Mouse (Mus musculus) regulatory T cell (primary cell): ENCODE results near the gene Ago1.

Experiments
- in situ Hi-C: fragments of 300-600 bp; cut with MboI, MseI; formaldehyde crosslinking; loops from one replicate; pipeline ENCODE4 v1.15.1; 2025; ENCODE audit warnings: high pct_unique_total_duplicates

Ago1 gene

GRCm38 (mm10) chr4:126468285-126468901 lies at the start of gene Ago1:
TSS of gene Ago1 (minus strand) at chr4:126468583.
- in situ Hi-C loops, result no loop called here

DNA sequence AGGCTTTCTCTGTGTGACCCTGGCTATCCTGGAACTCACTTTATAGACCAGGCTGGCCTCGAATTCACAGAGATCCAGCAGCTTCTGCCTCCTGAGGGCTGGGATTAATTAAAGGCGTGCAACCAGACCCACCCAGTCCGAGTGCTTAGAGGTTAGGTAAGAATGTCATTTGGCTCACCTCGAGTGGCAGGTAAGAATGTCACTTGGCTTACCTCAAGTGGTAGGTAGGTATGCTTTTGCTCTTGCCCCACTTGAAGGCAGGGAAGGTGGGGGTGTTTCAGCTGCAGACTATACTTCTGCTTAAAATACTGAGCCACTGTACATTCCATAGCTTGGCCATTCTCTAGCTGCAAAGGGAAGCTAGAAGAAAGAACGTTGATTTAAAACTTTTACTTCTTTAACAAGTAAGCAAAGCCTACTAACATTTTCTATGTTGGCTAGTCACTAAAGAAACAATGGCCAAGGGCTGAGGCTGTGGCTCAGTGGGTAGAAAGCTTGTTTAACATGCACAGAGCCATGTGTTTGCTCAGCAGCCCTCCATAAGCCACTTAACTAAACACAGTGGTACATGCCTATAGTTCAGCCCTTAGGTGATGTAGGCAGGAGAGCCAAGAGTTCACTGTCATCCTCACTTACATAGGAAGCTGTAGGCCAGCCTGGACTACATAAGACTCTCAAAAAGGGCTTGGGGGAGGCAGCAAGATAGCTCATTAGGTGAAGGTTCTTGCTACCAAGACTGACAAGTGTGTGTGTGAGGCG lies 44.1 kb upstream of the Ago1 start:
- in situ Hi-C loops, result no loop called here

DNA sequence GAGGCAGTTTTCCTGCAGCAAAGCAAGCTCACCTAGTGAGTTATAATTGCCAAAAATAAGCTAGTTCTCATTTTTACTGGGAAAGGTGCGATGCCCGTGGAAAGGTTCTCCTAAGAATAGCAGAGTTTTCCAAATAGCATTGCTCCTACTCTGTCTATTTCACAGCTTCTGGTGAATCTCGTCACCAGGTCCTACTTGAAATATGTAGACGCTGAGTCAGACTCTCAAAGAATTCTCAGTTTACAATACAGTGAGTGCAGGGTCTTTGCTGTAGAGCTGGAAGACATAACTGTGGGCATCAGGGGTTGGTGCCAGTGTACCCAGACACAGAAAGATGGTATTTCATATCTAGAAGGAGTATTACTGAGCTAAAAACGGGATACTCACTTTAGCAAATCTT lies 42.6 kb upstream of the Ago1 start:
- in situ Hi-C loops, result no loop called here

GRCm38 (mm10) chr4:126509072-126509471 lies 40.7 kb upstream of the Ago1 start:
- in situ Hi-C loops, result no loop called here

- in situ Hi-C loops, result no loop called here
These were observed 39.9 kb upstream of the Ago1 start for GRCm38 (mm10) chr4:126508110-126508899.

GRCm38 (mm10) chr4:126502977-126503309 lies 34.6 kb upstream of the Ago1 start:
- in situ Hi-C loops, result no loop called here

- in situ Hi-C loops, result no loop called here
These were observed 34.0 kb upstream of the Ago1 start for GRCm38 (mm10) chr4:126502141-126502976.

DNA sequence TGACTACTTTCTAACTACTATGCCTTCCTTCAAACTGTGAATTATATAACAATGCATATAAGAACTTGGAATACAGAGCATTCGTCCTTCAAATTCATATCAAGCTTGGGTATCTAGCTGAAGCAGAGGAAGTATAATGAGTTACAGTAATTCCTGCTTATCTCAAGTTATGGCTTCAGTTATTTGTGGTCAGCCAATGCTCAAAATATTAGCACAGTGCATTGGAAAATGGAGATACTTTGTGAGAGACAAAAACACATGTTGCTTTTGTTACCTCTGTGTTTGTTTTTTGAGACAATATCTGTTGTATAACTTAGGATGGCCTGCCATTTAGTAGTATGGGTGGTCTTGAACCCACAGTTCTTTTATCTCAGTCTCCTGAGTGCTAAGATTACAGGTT lies 30.2 kb upstream of the Ago1 start:
- in situ Hi-C loops, result no loop called here

- in situ Hi-C loops, result no loop called here
These were observed 28.6 kb upstream of the Ago1 start for GRCm38 (mm10) chr4:126496963-126497362.

- in situ Hi-C loops, result no loop called here
These were observed 27.8 kb upstream of the Ago1 start for GRCm38 (mm10) chr4:126495942-126496790.

DNA sequence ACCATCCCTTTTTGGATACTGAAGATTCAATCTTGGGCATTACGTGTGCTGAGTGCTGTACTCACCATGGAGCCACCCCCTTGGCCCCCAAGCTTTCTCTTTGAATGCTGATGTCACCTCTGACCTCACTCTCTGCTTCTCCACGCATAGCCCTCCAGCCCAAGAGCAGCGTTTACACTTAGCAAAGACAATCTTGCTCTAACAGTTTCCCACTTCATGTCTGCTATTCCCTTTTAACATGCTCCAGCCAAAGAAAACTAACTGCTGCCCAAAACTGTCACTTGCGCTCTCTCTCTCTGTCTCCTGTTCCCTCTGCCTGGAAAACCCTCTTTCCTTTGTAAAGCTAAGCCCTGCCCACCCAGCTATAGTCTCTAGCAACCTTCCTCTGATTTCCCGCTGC lies 27.1 kb upstream of the Ago1 start:
- in situ Hi-C loops, result no loop called here

DNA sequence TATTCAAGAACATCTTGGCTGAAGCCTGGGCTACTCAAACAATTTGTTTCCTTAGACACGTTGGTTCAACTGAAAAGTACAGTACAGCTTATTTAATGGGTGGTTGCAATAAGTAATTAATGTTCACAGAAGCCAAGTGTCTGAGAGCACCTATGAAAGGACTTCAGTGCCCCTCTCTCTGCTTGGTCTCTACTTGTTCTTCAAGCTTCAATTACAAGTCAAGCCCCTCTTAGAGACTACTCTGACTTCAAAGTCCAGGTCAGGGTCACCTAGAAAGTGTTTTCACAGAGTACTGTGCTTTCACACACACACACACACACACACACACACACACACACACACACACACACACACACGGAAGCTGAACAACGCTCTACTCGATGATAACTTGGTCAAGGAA lies 25.0 kb upstream of the Ago1 start:
- in situ Hi-C loops, result loop anchor here (5.0 kb wide), 1 partner anchor 1316 kb away; no protein-coding TSS in a partner anchor

GRCm38 (mm10) chr4:126491977-126492376 lies 23.6 kb upstream of the Ago1 start:
- in situ Hi-C loops, result loop anchor here (5.0 kb wide), 1 partner anchor 1315 kb away; no protein-coding TSS in a partner anchor

GRCm38 (mm10) chr4:126490726-126491125 lies 22.3 kb upstream of the Ago1 start:
- in situ Hi-C loops, result loop anchor here (5.0 kb wide), 1 partner anchor 1313 kb away; no protein-coding TSS in a partner anchor

DNA sequence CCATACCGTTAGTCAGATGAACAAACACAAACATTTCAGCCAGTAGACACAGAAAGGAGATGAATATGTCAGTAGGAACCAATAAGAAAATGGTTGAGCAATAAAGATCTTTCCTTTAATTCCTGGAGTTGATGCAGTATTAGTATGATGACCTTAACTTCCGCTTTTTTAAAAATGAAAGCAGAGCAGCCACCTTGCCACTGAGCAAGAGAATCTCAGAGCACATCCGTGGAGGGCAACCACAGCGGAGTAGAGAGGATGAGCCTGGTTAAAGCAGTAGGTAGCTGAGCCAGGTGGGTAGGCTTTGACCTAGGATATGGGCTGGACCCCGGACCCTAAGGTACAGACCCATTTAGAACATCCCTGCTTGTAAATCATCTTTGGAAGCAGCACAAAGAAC lies 21.4 kb upstream of the Ago1 start:
- in situ Hi-C loops, result loop anchor here (5.0 kb wide), 1 partner anchor 1313 kb away; no protein-coding TSS in a partner anchor

DNA sequence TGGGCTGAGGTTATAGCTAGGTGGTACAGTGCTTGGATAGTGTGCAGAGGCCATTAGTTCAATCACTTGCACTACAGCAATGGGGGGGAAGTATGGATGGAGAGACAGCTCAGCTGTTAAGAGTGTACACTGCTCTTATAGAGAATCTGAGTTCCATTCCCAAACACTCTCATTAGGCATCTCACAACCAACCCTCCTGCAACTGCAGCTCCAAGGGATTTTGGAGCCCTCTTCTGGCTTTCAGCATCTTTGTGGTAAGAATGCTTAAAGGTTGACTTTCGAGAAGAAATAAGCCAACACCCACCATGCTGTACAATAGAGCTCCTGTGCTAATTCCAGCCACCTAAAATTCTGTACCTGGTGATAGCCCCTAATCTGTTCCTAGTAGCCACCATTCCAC lies 17.8 kb upstream of the Ago1 start:
- in situ Hi-C loops, result no loop called here

DNA sequence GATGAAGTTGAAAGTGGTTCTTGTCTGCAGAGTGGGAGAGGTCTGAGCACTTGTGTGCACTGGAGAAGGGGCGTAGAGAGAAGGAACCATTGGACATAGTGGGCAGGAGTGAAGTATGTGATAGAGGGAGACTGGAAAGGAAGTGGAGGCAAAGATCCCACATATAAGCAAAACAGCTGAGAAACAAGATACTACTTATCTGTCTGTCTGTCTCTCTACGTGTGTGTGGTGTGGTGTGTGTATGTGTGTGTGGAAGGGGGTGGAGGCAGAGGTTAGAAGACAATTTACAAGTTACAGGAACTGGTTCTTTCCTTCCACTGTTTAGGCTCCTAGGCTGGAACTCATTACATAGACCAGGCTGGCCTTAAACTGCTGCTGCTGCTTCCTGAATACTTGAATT lies 16.7 kb upstream of the Ago1 start:
- in situ Hi-C loops, result no loop called here

GRCm38 (mm10) chr4:126483874-126484273 lies 15.5 kb upstream of the Ago1 start:
- in situ Hi-C loops, result no loop called here

GRCm38 (mm10) chr4:126482951-126483350 lies 14.6 kb upstream of the Ago1 start:
- in situ Hi-C loops, result no loop called here

DNA sequence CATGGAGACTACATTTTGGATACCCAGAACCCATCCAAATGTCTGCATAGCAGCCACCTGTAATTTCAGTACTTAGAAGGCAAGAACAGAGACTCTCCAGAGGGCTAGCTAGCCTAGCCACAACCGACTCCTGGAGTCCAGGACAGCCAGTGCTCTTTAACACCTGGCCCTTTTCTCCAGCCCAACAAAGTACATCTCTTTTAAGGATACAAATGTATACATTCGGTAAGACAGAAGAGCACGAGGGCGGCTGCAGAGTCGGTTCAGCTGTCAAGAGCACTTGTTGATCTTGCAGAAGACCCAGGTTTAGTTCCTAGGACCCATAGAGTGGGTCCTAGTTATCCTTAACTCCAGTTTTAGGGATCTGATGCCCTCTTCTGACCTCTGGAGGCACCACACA lies 13.1 kb upstream of the Ago1 start:
- in situ Hi-C loops, result no loop called here

GRCm38 (mm10) chr4:126480288-126480687 lies 11.9 kb upstream of the Ago1 start:
- in situ Hi-C loops, result no loop called here
